Mouse (Mus musculus): ENCODE data around the gene Slc25a47.
A peak's percentile ranks its signal among the peaks of the same experiment; 100 is the strongest.

Gene Slc25a47

GRCm38 (mm10) chr12:108858486-108858885 is 22.6 kb downstream of the Slc25a47 start:
- DNase-seq (ENCODE audit: low read depth, low spot score): no peak
- H3K27me3 ChIP-seq (ENCODE audit: control insufficient read depth, insufficient read depth, low read length, poor library complexity, severe bottlenecking): no peaks in the 10 kb centered on the region
- H3K36me3 ChIP-seq (ENCODE audit: control insufficient read depth, insufficient read depth, low read length, poor library complexity, severe bottlenecking): peaks cover 3% of the 10 kb centered on the region

- DNase-seq (ENCODE audit: low read depth, low spot score): no peak
- H3K36me3 ChIP-seq (ENCODE audit: control insufficient read depth, insufficient read depth, low read length, poor library complexity, severe bottlenecking): peaks cover 3% of the 10 kb centered on the region
- no peaks in the 10 kb centered on the region for H3K27me3 ChIP-seq (ENCODE audit: control insufficient read depth, insufficient read depth, low read length, poor library complexity, severe bottlenecking)
Measured at GRCm38 (mm10) chr12:108865007-108865494, 29.2 kb downstream of the Slc25a47 start.

- peak; percentile 22 for DNase-seq (ENCODE audit: low read depth, low spot score)
- peaks cover 1% of the 10 kb centered on the region for H3K36me3 ChIP-seq (ENCODE audit: control insufficient read depth, insufficient read depth, low read length, poor library complexity, severe bottlenecking)
- H3K27me3 ChIP-seq (ENCODE audit: control insufficient read depth, insufficient read depth, low read length, poor library complexity, severe bottlenecking): no peaks in the 10 kb centered on the region
Measured at GRCm38 (mm10) chr12:108869575-108869974, 33.7 kb downstream of the Slc25a47 start.

GRCm38 (mm10) chr12:108873122-108873521 is 37.3 kb downstream of the Slc25a47 start:
- Histone ChIP-seq H3K27me3 (ENCODE audit: control insufficient read depth, insufficient read depth, low read length, poor library complexity, severe bottlenecking) (no peaks in the 10 kb centered on the region), H3K36me3 (ENCODE audit: control insufficient read depth, insufficient read depth, low read length, poor library complexity, severe bottlenecking) (no peaks in the 10 kb centered on the region; the same call in none of the 2 replicates)
- no peak for DNase-seq (ENCODE audit: low read depth, low spot score)

- DNase-seq (ENCODE audit: low read depth, low spot score): no peak
- Histone ChIP-seq H3K36me3 (ENCODE audit: control insufficient read depth, insufficient read depth, low read length, poor library complexity, severe bottlenecking) (peaks cover 7% of the 10 kb centered on the region; the same call in 1 of the 2 replicates), H3K27me3 (ENCODE audit: control insufficient read depth, insufficient read depth, low read length, poor library complexity, severe bottlenecking) (no peaks in the 10 kb centered on the region)
Measured at GRCm38 (mm10) chr12:108879138-108879537, 43.3 kb downstream of the Slc25a47 start.

- no peaks in the 10 kb centered on the region for H3K27me3 ChIP-seq (ENCODE audit: control insufficient read depth, insufficient read depth, low read length, poor library complexity, severe bottlenecking)
- H3K36me3 ChIP-seq (ENCODE audit: control insufficient read depth, insufficient read depth, low read length, poor library complexity, severe bottlenecking): peaks cover 10% of the 10 kb centered on the region
- no peak for DNase-seq (ENCODE audit: low read depth, low spot score)
Measured at GRCm38 (mm10) chr12:108880606-108881005, 44.8 kb downstream of the Slc25a47 start.

GRCm38 (mm10) chr12:108881192-108881591 is 45.3 kb downstream of the Slc25a47 start:
- DNase-seq (ENCODE audit: low read depth, low spot score): no peak
- Histone ChIP-seq H3K27me3 (ENCODE audit: control insufficient read depth, insufficient read depth, low read length, poor library complexity, severe bottlenecking) (no peaks in the 10 kb centered on the region), H3K36me3 (ENCODE audit: control insufficient read depth, insufficient read depth, low read length, poor library complexity, severe bottlenecking) (peaks cover 10% of the 10 kb centered on the region)

- no peak for DNase-seq (ENCODE audit: low read depth, low spot score)
- peaks cover 19% of the 10 kb centered on the region for H3K36me3 ChIP-seq (ENCODE audit: control insufficient read depth, insufficient read depth, low read length, poor library complexity, severe bottlenecking)
- no peaks in the 10 kb centered on the region for H3K27me3 ChIP-seq (ENCODE audit: control insufficient read depth, insufficient read depth, low read length, poor library complexity, severe bottlenecking)
Measured at GRCm38 (mm10) chr12:108882776-108883175, 46.9 kb downstream of the Slc25a47 start.

- no peaks in the 10 kb centered on the region for H3K27me3 ChIP-seq (ENCODE audit: control insufficient read depth, insufficient read depth, low read length, poor library complexity, severe bottlenecking)
- peaks cover 19% of the 10 kb centered on the region for H3K36me3 ChIP-seq (ENCODE audit: control insufficient read depth, insufficient read depth, low read length, poor library complexity, severe bottlenecking)
- DNase-seq (ENCODE audit: low read depth, low spot score): no peak
Measured at GRCm38 (mm10) chr12:108885906-108886305, 50.1 kb downstream of the Slc25a47 start.

- DNase-seq (ENCODE audit: low read depth, low spot score): no peak
- Histone ChIP-seq H3K36me3 (ENCODE audit: control insufficient read depth, insufficient read depth, low read length, poor library complexity, severe bottlenecking) (peaks cover 16% of the 10 kb centered on the region), H3K27me3 (ENCODE audit: control insufficient read depth, insufficient read depth, low read length, poor library complexity, severe bottlenecking) (no peaks in the 10 kb centered on the region)
Measured at GRCm38 (mm10) chr12:108887077-108887476, 51.2 kb downstream of the Slc25a47 start.

GRCm38 (mm10) chr12:108888632-108889031 is 52.8 kb downstream of the Slc25a47 start:
- H3K36me3 ChIP-seq (ENCODE audit: control insufficient read depth, insufficient read depth, low read length, poor library complexity, severe bottlenecking): peaks cover 12% of the 10 kb centered on the region
- no peaks in the 10 kb centered on the region for H3K27me3 ChIP-seq (ENCODE audit: control insufficient read depth, insufficient read depth, low read length, poor library complexity, severe bottlenecking)
- DNase-seq (ENCODE audit: low read depth, low spot score): no peak

- H3K36me3 ChIP-seq (ENCODE audit: control insufficient read depth, insufficient read depth, low read length, poor library complexity, severe bottlenecking): no peaks in the 10 kb centered on the region; the same call in 1 of the 2 replicates
- H3K27me3 ChIP-seq (ENCODE audit: control insufficient read depth, insufficient read depth, low read length, poor library complexity, severe bottlenecking): no peaks in the 10 kb centered on the region
- peak; percentile 50 for DNase-seq (ENCODE audit: low read depth, low spot score)
Measured at GRCm38 (mm10) chr12:108892989-108893714, 57.3 kb downstream of the Slc25a47 start, which contains the start of gene Wdr25. Gene Wdr25, plus strand, starts transcription at chr12:108893631.

GRCm38 (mm10) chr12:108893715-108894431 is 58.0 kb downstream of the Slc25a47 start, which contains the start of gene Wars:
Gene Wars, minus strand, starts transcription at chr12:108894174.
- peak; percentile 96 for DNase-seq (ENCODE audit: low read depth, low spot score)
- no peaks in the 10 kb centered on the region; the same call in 1 of the 2 replicates for H3K36me3 ChIP-seq (ENCODE audit: control insufficient read depth, insufficient read depth, low read length, poor library complexity, severe bottlenecking)
- H3K27me3 ChIP-seq (ENCODE audit: control insufficient read depth, insufficient read depth, low read length, poor library complexity, severe bottlenecking): no peaks in the 10 kb centered on the region

GRCm38 (mm10) chr12:108894432-108894816 is 58.6 kb downstream of the Slc25a47 start:
- no peaks in the 10 kb centered on the region; the same call in 1 of the 2 replicates for H3K36me3 ChIP-seq (ENCODE audit: control insufficient read depth, insufficient read depth, low read length, poor library complexity, severe bottlenecking)
- no peak for DNase-seq (ENCODE audit: low read depth, low spot score)
- H3K27me3 ChIP-seq (ENCODE audit: control insufficient read depth, insufficient read depth, low read length, poor library complexity, severe bottlenecking): no peaks in the 10 kb centered on the region

- peak; percentile 33 for DNase-seq (ENCODE audit: low read depth, low spot score)
- H3K36me3 ChIP-seq (ENCODE audit: control insufficient read depth, insufficient read depth, low read length, poor library complexity, severe bottlenecking): no peaks in the 10 kb centered on the region
Measured at GRCm38 (mm10) chr12:108896006-108896405, 60.2 kb downstream of the Slc25a47 start.

More at GRCm38 (mm10) chr12:108896006-108896405, 60.2 kb downstream of the Slc25a47 start:
- H3K27me3 ChIP-seq (ENCODE audit: control insufficient read depth, insufficient read depth, low read length, poor library complexity, severe bottlenecking): no peaks in the 10 kb centered on the region

Data from splenic B cell, adult 2 months (primary cell).